Mouse (Mus musculus) adrenal gland, adult 18-20 months (tissue): ENCODE results near the gene Sema3g. TPM values are rescaled to one million over a fixed set of nuclear protein-coding genes. Genes with fewer than 3 reads are reported as not detected.

Source experiments
- DNase-seq, 2 experiments: peaks; one replicate each; pipeline ENCODE4 v3.0.0; 2021 to 2022; ENCODE audit warnings: low spot score in 2 of 2
- total RNA-seq, 2 experiments: library from RNA; stranded (reverse); gene quantifications; 1 replicate in 1 of 2; 2 replicates in 1 of 2; pipeline ENCODE4 v1.2.3; 2021

The Sema3g gene
- total RNA-seq, 2 experiments from 2014 or later, result 8.5 to 10.6 TPM

DNA sequence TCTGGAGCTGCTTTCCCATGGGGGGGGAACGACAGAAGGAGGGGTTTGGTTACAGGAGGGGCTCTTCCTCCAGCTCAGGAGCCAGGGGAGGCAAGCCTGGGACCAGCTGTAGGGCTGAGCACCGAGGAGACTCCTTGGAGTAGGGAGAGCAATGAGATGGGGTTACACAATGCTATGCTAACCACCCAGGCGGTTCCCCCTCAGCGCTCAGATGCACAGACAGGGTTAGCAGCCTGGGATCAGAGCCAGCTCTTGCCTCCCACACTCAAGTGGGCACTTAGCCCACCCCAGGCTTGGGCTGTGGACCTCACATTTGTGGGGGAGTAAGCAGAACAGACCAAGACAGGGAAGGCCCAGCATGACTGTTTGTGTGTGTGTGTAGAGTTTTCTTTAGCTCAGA is 9.3 kb downstream of the Sema3g start:
- no peak for DNase-seq

DNA sequence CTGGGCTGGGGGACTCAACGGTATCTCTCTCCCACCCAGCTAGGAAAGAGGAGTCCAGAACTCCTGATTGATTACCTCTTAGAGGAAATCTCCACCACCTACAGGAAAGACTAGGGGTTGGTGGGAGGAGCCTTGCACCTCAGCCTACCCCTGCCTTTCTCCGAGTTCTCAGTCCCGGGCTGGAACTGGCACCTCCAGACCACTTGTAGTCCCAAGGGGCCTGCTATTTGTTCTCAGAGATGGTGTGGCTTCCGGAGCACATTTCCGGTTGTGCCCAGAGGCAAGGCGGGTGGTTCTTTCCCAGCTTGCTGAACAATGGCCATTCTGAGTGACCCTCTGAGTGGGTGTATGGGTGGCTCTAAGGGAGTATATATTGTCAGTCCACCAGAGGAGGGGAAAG is 10.6 kb downstream of the Sema3g start:
- no peak for DNase-seq

DNA sequence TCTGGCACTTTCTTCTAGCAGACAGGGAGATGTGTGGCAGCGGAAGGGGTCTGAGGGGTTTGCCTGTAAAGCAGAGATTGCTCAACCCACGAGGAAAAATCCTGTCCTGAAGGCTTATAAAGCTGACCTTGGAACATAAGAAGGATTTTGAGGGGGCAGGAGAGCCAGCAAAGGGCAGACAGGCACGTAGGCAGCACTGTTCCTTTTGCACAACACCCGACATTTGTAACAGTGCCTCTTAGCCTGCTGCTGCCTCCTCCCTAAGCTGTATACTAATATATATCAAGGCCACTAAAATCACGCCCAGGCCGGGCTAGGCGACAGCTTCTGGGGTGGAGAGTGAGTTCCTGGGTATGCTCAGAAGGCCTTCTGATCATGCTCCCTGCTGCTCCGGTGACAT is 12.8 kb downstream of the Sema3g start:
- DNase-seq, result no peak

DNA sequence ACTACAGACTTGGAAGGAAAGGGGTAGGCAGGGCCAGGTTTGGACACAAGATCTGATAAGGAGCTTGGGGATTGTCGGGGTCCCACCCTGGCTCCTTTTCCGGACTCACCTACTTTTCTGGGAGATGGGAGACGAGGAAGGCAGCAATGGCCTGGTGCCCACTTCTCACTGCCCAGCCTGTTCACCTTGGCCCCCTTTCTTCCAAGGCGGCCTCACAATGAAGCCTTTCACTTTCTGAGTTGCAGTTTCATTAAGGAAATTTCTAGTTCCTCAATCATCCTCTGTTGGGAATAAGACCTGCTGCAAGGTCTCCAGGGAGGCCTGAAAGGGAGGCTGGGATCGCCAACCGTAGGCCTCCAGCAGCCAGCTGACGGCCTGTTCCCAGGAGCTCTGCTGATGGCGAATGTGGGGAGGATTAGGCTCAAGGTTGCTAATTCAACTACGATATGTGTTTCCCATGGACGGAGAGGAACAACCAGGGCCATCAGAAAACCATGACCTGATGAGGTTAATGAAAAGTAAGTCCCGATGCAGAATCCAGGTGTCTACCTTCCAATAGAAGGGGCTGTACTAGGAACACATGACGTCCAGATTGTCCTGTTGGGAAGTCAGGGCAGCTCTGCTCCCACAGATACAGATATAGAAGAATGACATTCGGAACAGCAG is 14.9 kb downstream of the Sema3g start:
- DNase-seq, result no peak

DNA sequence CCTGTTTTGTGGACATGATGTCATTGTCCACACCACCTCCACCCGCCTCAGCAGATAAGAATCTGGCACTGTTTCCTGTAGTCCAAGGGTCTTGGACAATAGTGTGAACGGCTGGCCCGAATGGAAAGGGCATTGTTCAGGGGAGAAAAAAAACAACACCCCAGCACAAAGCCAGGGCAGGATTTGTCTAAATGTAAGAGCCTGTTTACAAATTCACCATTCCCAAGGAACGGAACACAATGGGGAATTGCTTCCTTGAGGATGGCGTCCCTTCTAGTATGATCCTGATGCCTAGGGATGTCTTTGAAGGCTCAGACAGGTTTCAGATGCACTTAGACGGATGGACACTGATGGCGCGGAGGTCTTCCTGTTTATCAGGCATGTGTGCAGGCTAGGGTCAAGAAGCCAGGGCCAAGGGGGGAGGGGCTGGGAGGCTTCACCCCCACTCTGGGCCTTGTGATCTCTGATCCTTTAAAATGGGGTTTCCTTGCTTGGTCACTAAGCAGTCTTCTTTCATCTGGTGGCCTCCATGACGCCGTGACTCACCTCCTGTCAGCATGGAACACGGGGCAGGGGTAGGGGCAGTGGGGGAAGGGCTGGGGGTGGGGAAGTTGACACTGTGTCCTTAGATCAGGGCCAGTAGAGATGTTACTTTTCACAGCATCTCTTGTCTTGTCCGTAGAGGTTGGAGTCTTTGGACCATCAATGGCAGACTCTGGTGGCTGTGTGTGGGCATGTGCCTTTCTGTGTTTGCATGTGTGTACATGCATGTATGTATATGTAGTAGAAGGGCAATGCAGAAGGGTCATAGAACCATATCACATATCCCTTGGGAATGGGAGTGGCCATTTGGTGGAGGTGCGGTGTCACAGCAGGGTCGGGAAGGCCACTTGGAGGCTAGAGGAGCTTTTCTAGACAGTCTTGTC is 15.7 kb downstream of the Sema3g start:
- no peak for DNase-seq

DNA sequence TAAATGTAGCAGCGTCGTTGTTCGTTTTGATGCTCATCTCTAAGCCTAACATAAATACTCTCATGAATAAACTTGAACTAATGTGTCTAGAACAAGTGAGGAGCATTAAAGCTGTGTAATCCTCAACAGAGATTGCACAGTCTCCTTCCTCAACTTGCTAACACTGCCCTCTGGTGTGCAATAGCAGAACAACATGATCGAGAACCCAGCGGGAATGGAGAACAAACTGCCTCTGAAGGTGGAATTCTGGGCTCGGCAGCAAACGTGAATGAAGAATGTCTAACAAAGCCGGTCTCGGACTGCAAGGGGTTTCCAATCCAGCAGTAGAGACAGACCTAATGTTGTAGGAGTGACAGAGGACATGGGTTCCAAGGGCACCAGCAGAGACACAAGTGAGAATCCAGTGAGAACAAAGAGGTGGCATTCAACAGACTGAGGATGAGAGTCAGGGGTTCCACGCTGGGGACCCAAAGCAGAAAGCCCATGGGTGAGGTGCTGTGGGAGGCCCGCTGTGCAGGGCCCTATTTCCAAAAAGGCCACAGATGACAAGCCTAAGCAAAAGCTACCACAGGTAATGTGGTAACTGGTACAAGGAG is 16.4 kb downstream of the Sema3g start:
- DNase-seq, result peak; percentile 78 to 83

DNA sequence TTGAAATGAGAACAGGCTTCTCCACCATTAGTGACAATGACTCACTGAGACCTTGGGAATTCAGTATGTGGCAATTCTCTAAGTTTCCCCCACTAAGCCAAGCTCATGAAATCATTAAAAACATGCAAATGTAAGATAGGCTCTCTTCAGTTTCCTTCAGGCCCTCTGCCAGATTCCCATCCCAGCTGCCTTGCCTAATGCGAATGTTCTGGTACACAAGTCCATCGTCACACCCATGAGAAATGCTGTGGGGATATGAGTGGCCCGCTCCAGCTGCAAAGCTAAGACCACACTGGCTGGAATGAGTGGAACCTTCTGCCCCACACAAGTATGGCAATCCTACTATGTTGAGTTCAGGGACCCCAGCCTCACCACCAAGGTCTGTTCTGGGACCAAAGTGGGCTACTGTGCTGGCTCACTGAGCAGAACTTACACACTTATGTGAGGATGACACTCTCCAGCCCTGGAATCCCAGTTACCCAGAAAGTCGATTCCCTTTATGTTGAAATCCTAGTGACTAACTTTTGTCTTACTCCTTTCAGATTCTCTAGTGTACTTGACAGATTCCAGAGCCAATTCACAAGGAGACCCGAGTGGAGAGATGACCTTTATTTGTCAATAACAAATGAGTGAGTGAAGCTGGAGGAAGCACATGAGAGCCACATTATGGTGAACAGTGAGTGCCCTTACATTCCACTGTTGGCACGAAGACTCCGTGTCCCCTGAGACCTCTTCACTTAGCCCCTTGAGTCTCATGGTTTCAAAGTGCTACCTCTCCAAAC is 19.6 kb downstream of the Sema3g start:
- DNase-seq, result peak in 1 of 2 experiments; percentile 28

DNA sequence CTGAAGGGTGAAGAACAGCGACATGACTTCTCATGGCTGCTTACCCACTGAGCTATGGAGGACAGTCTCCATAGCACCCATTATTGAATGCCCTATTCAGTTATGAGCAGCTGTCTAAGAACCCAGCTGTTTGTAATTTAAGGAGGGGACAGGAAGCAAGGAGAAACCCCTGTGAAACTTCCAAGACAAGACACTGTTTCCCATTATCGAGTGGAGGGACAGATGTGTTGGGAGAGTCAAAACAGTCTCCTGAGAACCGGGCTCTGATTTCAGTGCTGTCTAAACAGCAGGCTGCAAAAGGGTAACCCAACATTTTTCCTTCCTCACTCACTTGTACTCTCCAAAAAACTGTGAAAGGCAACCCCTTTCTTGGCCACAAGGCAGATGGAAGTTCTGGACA is 22.9 kb downstream of the Sema3g start:
- DNase-seq, result no peak

DNA sequence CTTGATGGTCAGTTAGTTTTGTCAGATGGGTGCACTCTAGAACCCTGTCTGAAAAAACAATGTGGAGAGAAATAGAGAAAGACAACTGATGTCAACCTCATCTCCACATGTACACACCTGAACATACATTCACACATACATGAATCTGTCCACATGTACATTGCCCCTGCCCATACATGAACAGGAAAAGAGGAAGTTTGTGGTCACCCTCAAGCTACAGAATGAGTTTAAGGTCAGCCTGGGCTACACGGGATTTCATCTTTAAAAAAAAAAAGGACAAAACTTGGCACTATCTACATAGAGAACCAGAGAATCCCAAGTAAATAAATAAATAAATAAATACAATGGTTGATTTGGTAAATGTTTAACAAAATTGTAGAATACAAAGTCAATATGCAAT is 27.1 kb downstream of the Sema3g start:
- DNase-seq, result no peak

DNA sequence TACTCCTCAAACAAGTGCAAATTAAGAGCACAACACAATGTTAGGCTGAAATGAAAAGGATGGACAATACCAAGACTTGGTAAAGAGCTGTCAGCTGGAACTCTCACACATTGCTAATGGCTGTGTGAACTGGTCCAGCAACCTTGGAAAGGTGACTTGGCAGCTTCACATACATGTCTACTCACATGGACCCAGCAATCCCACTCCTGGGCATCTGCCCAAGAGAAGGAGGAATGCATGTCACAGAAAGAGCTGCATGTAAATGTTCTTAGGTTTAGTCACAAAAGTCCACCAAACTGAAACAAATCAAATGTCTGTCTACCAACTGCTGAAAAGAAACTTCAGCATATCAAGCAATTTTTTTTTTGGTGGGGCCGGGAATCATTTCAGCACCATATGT is 28.3 kb downstream of the Sema3g start:
- DNase-seq, result no peak

DNA sequence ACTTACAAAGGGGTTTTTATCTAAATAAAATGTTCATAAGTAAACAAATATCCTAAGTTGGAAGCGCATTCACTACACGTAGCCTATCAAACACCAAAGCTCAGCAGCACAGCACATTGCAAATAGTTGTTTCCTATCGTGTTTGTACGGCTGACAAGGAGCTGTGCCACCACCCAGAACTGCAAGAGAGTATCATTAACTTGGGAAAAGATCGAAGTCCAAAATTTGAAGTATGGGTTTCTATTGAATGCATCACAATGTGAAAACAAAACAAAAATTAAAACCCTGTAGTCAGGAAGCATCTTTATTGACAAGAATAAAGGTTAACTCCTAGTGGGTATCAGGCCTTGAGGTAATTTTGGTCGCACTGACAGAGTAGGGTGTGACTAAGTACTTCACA is 30.7 kb downstream of the Sema3g start:
- DNase-seq, result no peak

DNA sequence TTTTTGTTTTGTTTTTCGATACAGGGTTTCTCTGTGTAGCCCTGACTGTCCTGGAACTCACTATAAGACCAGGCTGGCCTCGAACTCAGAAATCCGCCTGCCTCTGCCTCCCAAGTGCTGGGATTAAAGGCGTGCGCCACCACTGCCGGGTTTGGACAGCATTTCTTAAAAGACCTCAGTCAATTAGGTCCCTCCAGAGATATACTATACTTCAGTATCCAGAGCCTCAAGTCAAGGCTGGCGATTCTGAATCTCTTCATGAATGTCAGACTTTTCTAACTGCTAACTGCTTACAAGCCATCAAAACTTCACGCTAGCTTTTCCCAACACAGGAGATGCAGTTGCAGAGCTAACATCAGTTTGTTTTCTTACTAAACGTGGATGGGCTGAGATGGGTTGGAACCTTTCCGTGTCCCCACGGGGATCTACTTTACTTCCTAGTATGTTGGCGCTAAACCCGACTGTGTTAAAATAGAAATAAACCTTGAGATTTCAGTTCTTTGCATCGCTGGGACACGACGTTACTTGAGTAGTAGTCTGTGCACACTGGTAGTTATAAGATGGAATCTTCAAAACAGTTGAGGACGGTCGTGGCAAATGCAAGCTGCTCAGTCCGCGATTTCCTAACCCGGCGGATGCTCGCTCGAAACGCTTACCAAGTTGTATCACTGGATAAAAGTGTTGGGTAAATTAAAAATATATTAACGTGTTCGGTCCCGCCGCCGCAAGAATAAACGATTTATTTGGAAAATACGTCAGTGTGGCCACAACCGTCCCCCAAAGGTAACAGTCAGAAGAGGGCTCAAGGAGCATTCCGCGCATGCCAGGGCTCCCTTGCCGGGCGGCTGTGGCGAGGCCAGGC is 32.8 kb downstream of the Sema3g start:
- DNase-seq, result no peak

DNA sequence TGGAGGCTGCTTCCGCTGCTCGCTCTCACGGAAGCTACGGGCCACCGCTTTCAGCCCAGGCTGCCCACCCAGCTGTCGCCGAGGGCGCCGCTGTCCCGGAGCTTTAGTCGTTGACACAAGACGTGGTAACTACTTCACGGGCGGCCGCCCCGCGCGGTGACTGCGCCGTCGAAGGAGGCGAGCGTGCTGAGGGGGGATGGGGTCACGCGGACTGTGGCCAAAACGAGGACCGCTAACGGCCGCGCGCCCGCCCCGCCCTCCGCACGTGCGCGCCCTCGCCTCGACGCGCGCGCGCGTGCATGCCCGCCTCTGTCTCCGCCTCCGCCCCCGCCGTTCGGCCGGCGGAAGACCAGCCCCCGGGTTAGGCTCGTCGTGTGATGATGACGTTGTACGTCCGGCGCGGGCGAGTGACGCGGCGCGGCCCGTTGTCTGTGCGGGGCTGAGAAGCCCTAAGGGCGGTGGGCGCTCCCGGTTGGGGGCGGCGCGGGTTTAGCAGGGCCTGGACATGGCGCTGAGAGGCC is 33.5 kb downstream of the Sema3g start, which contains the start of the genes Phf7 and Bap1:
Gene Phf7 (minus strand): TSS at position 234 of the 521 bp plus-strand sequence.
Gene Bap1 (plus strand): TSS at position 367 of the 521 bp plus-strand sequence.
- peak; percentile 98 to 99 for DNase-seq

DNA sequence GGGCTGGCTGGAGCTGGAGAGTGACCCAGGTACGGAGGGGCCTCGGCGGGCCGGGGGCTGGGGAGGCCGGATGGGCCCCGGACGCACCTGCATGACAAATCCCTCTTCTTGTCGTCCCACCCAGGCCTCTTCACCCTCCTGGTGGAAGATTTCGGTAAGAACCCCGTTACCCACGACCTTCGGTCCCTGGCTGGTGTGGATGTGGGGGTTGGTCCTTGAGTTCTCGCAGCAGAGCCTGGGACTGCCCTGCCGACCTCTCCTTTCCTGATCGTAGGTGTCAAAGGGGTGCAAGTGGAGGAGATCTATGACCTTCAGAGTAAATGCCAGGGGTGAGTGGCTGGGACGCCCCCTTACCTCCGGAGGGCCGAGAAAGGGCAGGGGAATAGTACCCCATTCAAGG is 34.0 kb downstream of the Sema3g start:
- no peak for DNase-seq

DNA sequence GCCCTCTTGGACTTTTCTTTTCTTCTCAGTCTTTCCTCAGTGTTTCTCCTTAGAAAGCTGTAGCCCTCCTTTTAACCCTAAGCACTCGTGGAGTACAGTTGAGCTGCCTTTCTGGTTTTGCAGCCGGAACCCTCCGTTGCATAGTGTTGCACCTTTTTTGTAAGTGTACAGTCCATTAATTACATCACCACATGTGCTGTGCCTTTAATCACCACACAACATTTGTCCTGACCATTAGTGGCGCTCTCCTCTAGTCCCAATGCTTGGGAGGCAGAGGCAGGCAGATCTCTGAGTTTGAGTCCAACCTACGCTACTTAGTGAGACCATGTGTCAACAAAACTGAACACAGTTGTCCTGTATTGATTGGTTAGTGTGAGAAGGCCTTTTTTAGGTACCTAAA is 34.4 kb downstream of the Sema3g start:
- DNase-seq, result no peak

DNA sequence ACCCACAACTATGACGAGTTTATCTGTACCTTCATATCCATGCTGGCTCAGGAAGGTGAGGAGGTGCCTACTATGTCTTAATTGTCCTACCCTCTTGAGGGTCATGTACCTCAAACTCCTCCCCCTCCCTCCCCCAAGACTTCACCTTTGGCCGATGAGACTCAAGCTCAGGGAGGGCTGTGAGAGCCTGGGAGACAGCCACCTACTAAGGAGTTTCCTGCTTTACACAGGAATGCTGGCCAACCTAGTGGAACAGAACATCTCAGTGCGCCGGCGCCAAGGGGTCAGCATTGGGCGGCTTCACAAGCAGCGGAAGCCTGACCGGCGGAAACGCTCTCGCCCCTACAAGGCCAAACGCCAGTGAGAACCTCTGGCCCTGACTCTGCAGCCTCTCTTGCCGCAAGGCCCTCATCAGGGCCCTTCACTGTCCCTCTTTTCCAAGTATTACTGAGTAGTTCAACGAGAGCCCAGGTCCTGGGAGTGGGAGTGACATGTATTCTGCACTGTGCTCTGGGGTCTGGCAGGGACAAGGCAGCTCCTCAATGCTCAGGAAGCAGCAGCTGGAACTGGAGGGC is 40.9 kb downstream of the Sema3g start:
- DNase-seq, result no peak

DNA sequence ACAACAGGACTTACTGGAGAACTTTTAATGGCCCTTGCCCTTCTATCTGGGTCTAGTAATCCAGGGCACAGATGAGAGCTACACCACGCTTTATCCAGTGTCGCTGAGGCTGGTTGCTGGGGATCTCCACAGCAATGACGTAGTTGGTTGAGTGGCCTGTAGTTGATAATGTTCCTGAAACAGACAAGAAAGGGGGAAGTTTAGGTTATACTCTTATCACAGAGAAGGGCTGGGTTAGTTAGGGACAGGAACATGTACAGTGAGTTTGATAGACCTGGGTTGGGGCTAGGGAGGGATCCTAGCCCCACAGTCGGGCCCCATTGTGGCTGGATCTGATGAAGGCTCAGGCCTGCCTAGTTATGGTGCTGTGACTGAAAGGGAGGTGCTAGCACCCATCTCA is 42.7 kb downstream of the Sema3g start:
- no peak for DNase-seq

DNA sequence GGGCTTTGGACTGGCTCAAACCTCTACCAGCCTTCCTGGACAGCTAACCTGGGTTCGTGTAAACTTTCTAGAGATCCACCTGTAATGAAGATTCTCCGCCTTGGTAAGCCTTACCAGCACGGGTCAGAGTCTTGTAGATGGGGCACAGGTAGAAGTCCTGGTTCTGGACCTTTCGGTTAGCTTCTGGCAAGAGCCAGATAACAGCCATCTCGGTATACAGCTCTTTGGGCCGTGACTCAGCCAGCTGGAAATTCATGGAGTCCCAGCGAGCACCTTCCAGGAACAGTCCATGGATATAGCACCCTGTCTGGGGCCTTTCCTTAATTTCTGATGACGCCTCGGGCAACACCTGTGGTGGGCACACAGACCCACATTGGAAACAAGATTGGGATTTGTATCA is 43.3 kb downstream of the Sema3g start:
- no peak for DNase-seq

DNA sequence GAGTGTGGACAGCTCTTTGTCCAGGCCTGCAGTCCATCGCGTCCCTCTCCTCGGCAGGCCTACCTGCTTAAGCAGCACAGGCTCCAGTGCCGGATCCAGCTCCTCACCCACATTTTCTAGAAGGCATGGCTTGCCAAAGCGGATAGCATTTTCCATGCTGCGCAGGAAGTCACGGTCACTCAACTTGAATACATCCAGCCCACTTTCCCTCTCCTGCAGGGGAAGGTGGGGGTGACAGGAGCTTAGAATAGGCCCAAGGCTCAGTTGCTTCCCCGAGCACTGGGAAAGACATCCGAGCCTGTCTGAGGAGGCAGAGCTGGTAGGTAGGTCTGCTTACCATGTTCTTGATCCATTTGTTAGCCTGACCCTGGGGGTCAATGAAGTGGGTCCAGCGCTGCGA is 50.0 kb downstream of the Sema3g start:
- no peak for DNase-seq
